Mouse (Mus musculus): ENCODE data around the gene Caskin2. TPM values are rescaled to one million over a fixed set of nuclear protein-coding genes. Genes with fewer than 3 reads are reported as not detected.

The Caskin2 gene
- total and polyA plus RNA-seq, 2 experiments, result 2.9 to 9.7 TPM

GRCm38 (mm10) chr11:115752653-115753052 lies 60.8 kb downstream of the Caskin2 start:
- H3K27ac ChIP-seq (replicated peaks; ENCODE audit: insufficient read depth, low read depth, low read length), result no peak overlapping the region
- H3K4me1 ChIP-seq (ENCODE audit: control insufficient read depth, insufficient read depth, low read length), result no peaks in the 10 kb centered on the region
- 90% methylated on average over 7 of the region's 7 CpGs for WGBS
- no peaks in the 10 kb centered on the region for H3K79me2 ChIP-seq (ENCODE audit: control insufficient read depth, insufficient read depth, low read length)
- no peak for TF ChIP-seq POLR2A (IDR thresholded peaks at IDR 0.05; ENCODE audit: extremely low read depth, insufficient read depth, low read length)
- no peak for TF ChIP-seq CTCF (IDR thresholded peaks at IDR 0.05; ENCODE audit: low read depth, low read length)
- no peaks in the 10 kb centered on the region for H3K27me3 ChIP-seq (ENCODE audit: control insufficient read depth, insufficient read depth, low read length)
- no peak for DNase-seq (ENCODE audit: extremely low read depth, low read depth, low spot score)
- no peak overlapping the region for H3K9ac ChIP-seq (ENCODE audit: low read depth, low read length)
- no peak overlapping the region for H3K4me3 ChIP-seq (ENCODE audit: insufficient read depth, low read depth, low read length)
- H3K36me3 ChIP-seq (ENCODE audit: control insufficient read depth, insufficient read depth, low read length), result no peaks in the 10 kb centered on the region

- Histone ChIP-seq H3K79me2 (ENCODE audit: control insufficient read depth, insufficient read depth, low read length) (no peaks in the 10 kb centered on the region), H3K4me1 (ENCODE audit: control insufficient read depth, insufficient read depth, low read length) (no peaks in the 10 kb centered on the region), H3K27me3 (ENCODE audit: control insufficient read depth, insufficient read depth, low read length) (no peaks in the 10 kb centered on the region), H3K9ac (ENCODE audit: low read depth, low read length) (no peak overlapping the region), H3K4me3 (ENCODE audit: insufficient read depth, low read depth, low read length) (no peak overlapping the region), H3K36me3 (ENCODE audit: control insufficient read depth, insufficient read depth, low read length) (no peaks in the 10 kb centered on the region), H3K27ac (replicated peaks; ENCODE audit: insufficient read depth, low read depth, low read length) (no peak overlapping the region)
- TF ChIP-seq POLR2A (IDR thresholded peaks at IDR 0.05; ENCODE audit: extremely low read depth, insufficient read depth, low read length), result no peak
- DNase-seq (ENCODE audit: extremely low read depth, low read depth, low spot score), result no peak
- WGBS, result 60% methylated on average over 2 of the region's 2 CpGs
These were observed 61.7 kb downstream of the Caskin2 start for GRCm38 (mm10) chr11:115751725-115752124.

- Histone ChIP-seq H3K4me3 (ENCODE audit: insufficient read depth, low read depth, low read length) (no peak overlapping the region), H3K9ac (ENCODE audit: low read depth, low read length) (no peak overlapping the region), H3K27me3 (ENCODE audit: control insufficient read depth, insufficient read depth, low read length) (no peaks in the 10 kb centered on the region), H3K36me3 (ENCODE audit: control insufficient read depth, insufficient read depth, low read length) (no peaks in the 10 kb centered on the region), H3K27ac (replicated peaks; ENCODE audit: insufficient read depth, low read depth, low read length) (no peak overlapping the region), H3K4me1 (ENCODE audit: control insufficient read depth, insufficient read depth, low read length) (no peaks in the 10 kb centered on the region), H3K79me2 (ENCODE audit: control insufficient read depth, insufficient read depth, low read length) (no peaks in the 10 kb centered on the region)
- TF ChIP-seq POLR2A (IDR thresholded peaks at IDR 0.05; ENCODE audit: extremely low read depth, insufficient read depth, low read length), result no peak
- no peak for TF ChIP-seq CTCF (IDR thresholded peaks at IDR 0.05; ENCODE audit: low read depth, low read length)
- no peak for DNase-seq (ENCODE audit: extremely low read depth, low read depth, low spot score)
- 91% methylated on average over 5 of the region's 5 CpGs for WGBS
These were observed 63.6 kb downstream of the Caskin2 start for GRCm38 (mm10) chr11:115749834-115750233.

Other genes starting within 250 kb of the Caskin2 start
- gene Nup85, start 249.2 kb downstream of the Caskin2 start, total RNA-seq (2014; rRNA removed), result 21.8 and 24.3 TPM in 2 replicates
- gene Nup85, start 249.2 kb downstream of the Caskin2 start, polyA plus RNA-seq (2012; rRNA removed), result 21.9 and 22.4 TPM in 2 replicates
- 48.1 and 50.4 TPM in 2 replicates for gene Mrps7, start 209.7 kb downstream of the Caskin2 start, total RNA-seq (2014; rRNA removed)
- 32.9 and 39.2 TPM in 2 replicates for gene Mrps7, start 209.7 kb downstream of the Caskin2 start, polyA plus RNA-seq (2012; rRNA removed)
- 1.7 and 3.2 TPM in 2 replicates for gene Gga3, start 209.6 kb downstream of the Caskin2 start, total RNA-seq (2014; rRNA removed)
- 5.9 and 8.3 TPM in 2 replicates for gene Gga3, start 209.6 kb downstream of the Caskin2 start, polyA plus RNA-seq (2012; rRNA removed)
- 35.5 and 40.3 TPM in 2 replicates for gene Mif4gd, start 200.7 kb downstream of the Caskin2 start, total RNA-seq (2014; rRNA removed)
- gene Mif4gd, start 200.7 kb downstream of the Caskin2 start, polyA plus RNA-seq (2012; rRNA removed), result 108 and 132 TPM in 2 replicates
- 8.9 and 14.5 TPM in 2 replicates for gene Slc25a19, start 185.3 kb downstream of the Caskin2 start, total RNA-seq (2014; rRNA removed)
- 19.5 and 21.3 TPM in 2 replicates for gene Slc25a19, start 185.3 kb downstream of the Caskin2 start, polyA plus RNA-seq (2012; rRNA removed)
- gene Grb2, start 105.0 kb downstream of the Caskin2 start, total RNA-seq (2014; rRNA removed), result 14.7 and 17.3 TPM in 2 replicates
- 27.7 and 28.4 TPM in 2 replicates for gene Grb2, start 105.0 kb downstream of the Caskin2 start, polyA plus RNA-seq (2012; rRNA removed)
- gene Tmem94, start 48.2 kb downstream of the Caskin2 start, total RNA-seq (2014; rRNA removed), result 11.0 and 15.0 TPM in 2 replicates
- gene Tmem94, start 48.2 kb downstream of the Caskin2 start, polyA plus RNA-seq (2012; rRNA removed), result 41.1 and 41.9 TPM in 2 replicates
- 4.0 and 5.8 TPM in 2 replicates for gene Tsen54, start 1.1 kb upstream of the Caskin2 start, total RNA-seq (2014; rRNA removed)
- 11.2 and 15.6 TPM in 2 replicates for gene Tsen54, start 1.1 kb upstream of the Caskin2 start, polyA plus RNA-seq (2012; rRNA removed)
- 15.8 and 17.2 TPM in 2 replicates for gene Llgl2, start 10.4 kb upstream of the Caskin2 start, total RNA-seq (2014; rRNA removed)
- 46.8 and 52.7 TPM in 2 replicates for gene Llgl2, start 10.4 kb upstream of the Caskin2 start, polyA plus RNA-seq (2012; rRNA removed)
- 0.07 and 0.28 TPM in 2 replicates for gene Myo15b, start 44.8 kb upstream of the Caskin2 start, total RNA-seq (2014; rRNA removed)
- gene Myo15b, start 44.8 kb upstream of the Caskin2 start, polyA plus RNA-seq (2012; rRNA removed), result 0.51 and 0.56 TPM in 2 replicates
- gene Smim5, start 86.3 kb upstream of the Caskin2 start, total RNA-seq (2014; rRNA removed), result 0.13 TPM in 1 of 2 replicates, not detected in the other
- 0.14 and 0.38 TPM in 2 replicates for gene Smim5, start 86.3 kb upstream of the Caskin2 start, polyA plus RNA-seq (2012; rRNA removed)
- 0.54 and 0.55 TPM in 2 replicates for gene Smim6, start 98.4 kb upstream of the Caskin2 start, total RNA-seq (2014; rRNA removed)
- gene Smim6, start 98.4 kb upstream of the Caskin2 start, polyA plus RNA-seq (2012; rRNA removed), result 0.38 and 0.71 TPM in 2 replicates
- gene Sap30bp, start 119.6 kb upstream of the Caskin2 start, total RNA-seq (2014; rRNA removed), result 12.8 and 16.0 TPM in 2 replicates
- 11.2 and 12.7 TPM in 2 replicates for gene Sap30bp, start 119.6 kb upstream of the Caskin2 start, polyA plus RNA-seq (2012; rRNA removed)
- gene Recql5, start 119.8 kb upstream of the Caskin2 start, total RNA-seq (2014; rRNA removed), result 6.0 and 8.2 TPM in 2 replicates
- gene Recql5, start 119.8 kb upstream of the Caskin2 start, polyA plus RNA-seq (2012; rRNA removed), result 10.0 and 12.3 TPM in 2 replicates
- 0.34 and 0.65 TPM in 2 replicates for gene Itgb4, start 161.1 kb upstream of the Caskin2 start, total RNA-seq (2014; rRNA removed)
- gene Itgb4, start 161.1 kb upstream of the Caskin2 start, polyA plus RNA-seq (2012; rRNA removed), result 0.18 and 0.25 TPM in 2 replicates
- gene Galk1, start 199.1 kb upstream of the Caskin2 start, total RNA-seq (2014; rRNA removed), result 49.5 and 53.0 TPM in 2 replicates
- gene Galk1, start 199.1 kb upstream of the Caskin2 start, polyA plus RNA-seq (2012; rRNA removed), result 74.7 and 79.6 TPM in 2 replicates
- gene H3f3b, start 214.3 kb upstream of the Caskin2 start, total RNA-seq (2014; rRNA removed), result 116 and 163 TPM in 2 replicates
- 56.2 and 59.9 TPM in 2 replicates for gene H3f3b, start 214.3 kb upstream of the Caskin2 start, polyA plus RNA-seq (2012; rRNA removed)
- 4.3 and 5.2 TPM in 2 replicates for gene Unk, start 216.7 kb upstream of the Caskin2 start, total RNA-seq (2014; rRNA removed)
- 8.9 and 13.8 TPM in 2 replicates for gene Unk, start 216.7 kb upstream of the Caskin2 start, polyA plus RNA-seq (2012; rRNA removed)

Data from liver, adult 2 months (tissue).